Mouse (Mus musculus) liver, embryonic 12.5 days (tissue): ENCODE data around the gene Gm10961. TPM values are rescaled to one million over a fixed set of nuclear protein-coding genes. Genes with fewer than 3 reads are reported as not detected.

Experiments
- ATAC-seq: fragments of 200-750 bp; cut with Nextera tagmentation; 2 replicates; pipeline ENCODE4 v1.8.0; 2017; ENCODE audit warnings: moderate number of reproducible peaks, mild to moderate bottlenecking, moderate library complexity
- H3K27ac ChIP-seq: fragments of 300-500 bp; sonication (generic); 2 replicates; pipeline ENCODE4 v1.5.1; 2016; ENCODE audit warnings: mild to moderate bottlenecking
- H3K27me3 ChIP-seq: fragments of 300-500 bp; sonication (generic); replicated peaks from 2 replicates; pipeline ENCODE4 v1.6.1; 2016; ENCODE audit warnings: mild to moderate bottlenecking, moderate library complexity
- H3K36me3 ChIP-seq: fragments of 300-500 bp; sonication (generic); 2 replicates; pipeline ENCODE4 v1.6.1; 2016; ENCODE audit warnings: mild to moderate bottlenecking, moderate library complexity
- H3K4me1 ChIP-seq: fragments of 300-500 bp; sonication (generic); 2 replicates; pipeline ENCODE4 v1.6.1; 2016
- H3K4me2 ChIP-seq: fragments of 300-500 bp; sonication (generic); 2 replicates; pipeline ENCODE4 v1.6.1; 2016; ENCODE audit warnings: mild to moderate bottlenecking, moderate library complexity
- H3K4me3 ChIP-seq: fragments of 300-500 bp; sonication (generic); 2 replicates; pipeline ENCODE4 v1.5.1; 2016; ENCODE audit warnings: mild to moderate bottlenecking, moderate library complexity
- H3K9ac ChIP-seq: fragments of 300-500 bp; sonication (generic); 2 replicates; pipeline ENCODE4 v1.6.1; 2016; ENCODE audit warnings: mild to moderate bottlenecking, moderate library complexity
- H3K9me3 ChIP-seq: fragments of 300-500 bp; sonication (generic); replicated peaks from 2 replicates; pipeline ENCODE4 v1.6.1; 2016; ENCODE audit warnings: mild to moderate bottlenecking, moderate library complexity
- WGBS: fragments of 180-500 bp; shearing (Covaris S2); methylation state at CpG from one replicate; pipeline ENCODE4 v1.1.7; 2016; ENCODE audit not compliant: insufficient replicate concordance; 5-methylcytosine and 5-hydroxymethylcytosine counted together
- polyA plus RNA-seq: library from polyadenylated mRNA; unstranded; fragments of >200 nt; fragmentation: Nextera tagmentation; extraction: Ambion mirVana; gene quantifications from 2 replicates; pipeline ENCODE4 v1.2.1, GENCODE M21; 2016

Gm10961 gene
- polyA plus RNA-seq, 1 experiment from 2014 or later: not detected

DNA sequence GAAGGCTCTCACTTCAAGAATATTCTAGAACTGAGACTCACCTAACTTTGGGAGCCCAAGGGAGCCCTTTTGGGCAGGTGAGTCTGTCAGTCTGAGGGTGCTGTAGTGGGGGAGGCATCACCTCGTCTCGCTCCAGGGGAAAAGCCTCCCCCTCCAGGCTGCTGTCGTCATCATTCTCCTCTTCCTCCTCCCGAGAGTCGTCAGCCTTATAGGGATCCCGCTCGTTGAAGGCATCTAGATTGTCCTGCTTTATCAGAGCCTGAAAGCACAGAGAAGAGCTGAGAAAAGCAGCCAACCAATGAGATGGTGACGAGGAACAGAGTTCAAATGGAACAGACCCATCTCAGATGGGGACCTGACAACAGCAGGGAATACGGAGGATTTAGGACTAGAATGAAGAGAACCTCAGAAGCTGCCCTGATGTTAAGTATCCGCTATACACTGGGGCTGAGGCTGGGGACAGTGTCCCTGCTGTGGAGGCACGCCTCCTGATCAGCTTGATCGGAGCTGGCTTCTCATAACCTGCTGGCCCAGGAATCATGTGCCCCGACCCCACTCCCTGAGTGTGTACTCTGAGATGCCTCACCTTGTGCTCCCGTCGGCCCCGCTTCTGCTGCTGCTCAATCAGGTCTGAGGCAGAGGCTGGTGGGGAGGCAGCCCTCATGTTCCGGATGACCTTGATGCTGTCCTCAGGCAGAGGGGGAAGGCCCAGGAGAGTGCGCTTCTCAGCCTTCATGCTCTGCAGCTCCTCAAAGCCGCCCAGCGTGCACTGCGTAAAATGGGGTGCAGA lies 9.6 kb upstream of the Gm10961 start:
- no peaks in the 10 kb centered on the region for H3K4me1 ChIP-seq
- no peaks in the 10 kb centered on the region for H3K27me3 ChIP-seq
- ATAC-seq: no peak
- H3K9ac ChIP-seq: no peak overlapping the region
- no peak overlapping the region for H3K4me3 ChIP-seq
- no peaks in the 10 kb centered on the region for H3K9me3 ChIP-seq
- H3K36me3 ChIP-seq: peaks cover 95% of the 10 kb centered on the region
- 85% methylated on average over 21 of the region's 21 CpGs for WGBS
- H3K4me2 ChIP-seq: no peak overlapping the region
- no peak overlapping the region for H3K27ac ChIP-seq

DNA sequence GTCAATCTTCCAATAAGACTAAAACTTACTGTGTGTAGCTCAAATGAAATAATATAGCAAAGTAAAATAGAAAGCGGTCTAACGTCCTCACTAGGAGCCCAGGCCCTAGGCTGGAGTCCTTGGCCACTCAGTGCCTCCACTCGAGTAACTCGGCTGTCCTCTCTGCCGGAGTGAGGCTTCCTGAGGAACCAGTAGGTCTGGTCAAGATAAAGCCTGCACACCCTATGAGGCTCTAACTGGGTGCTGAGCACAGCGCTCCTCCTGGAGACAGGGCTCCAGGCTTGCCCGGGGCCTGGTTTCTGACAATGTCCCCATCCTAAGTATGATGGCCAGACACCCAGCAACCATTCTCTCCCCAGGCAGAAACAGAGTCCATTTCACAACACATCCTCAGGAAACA lies 8.6 kb upstream of the Gm10961 start:
- WGBS: 79% methylated on average over 7 of the region's 7 CpGs
- Histone ChIP-seq H3K36me3 (peaks cover 95% of the 10 kb centered on the region), H3K27ac (no peak overlapping the region), H3K4me2 (no peak overlapping the region), H3K4me1 (no peaks in the 10 kb centered on the region), H3K9ac (no peak overlapping the region), H3K9me3 (no peaks in the 10 kb centered on the region), H3K4me3 (no peak overlapping the region), H3K27me3 (no peaks in the 10 kb centered on the region)
- ATAC-seq: no peak

DNA sequence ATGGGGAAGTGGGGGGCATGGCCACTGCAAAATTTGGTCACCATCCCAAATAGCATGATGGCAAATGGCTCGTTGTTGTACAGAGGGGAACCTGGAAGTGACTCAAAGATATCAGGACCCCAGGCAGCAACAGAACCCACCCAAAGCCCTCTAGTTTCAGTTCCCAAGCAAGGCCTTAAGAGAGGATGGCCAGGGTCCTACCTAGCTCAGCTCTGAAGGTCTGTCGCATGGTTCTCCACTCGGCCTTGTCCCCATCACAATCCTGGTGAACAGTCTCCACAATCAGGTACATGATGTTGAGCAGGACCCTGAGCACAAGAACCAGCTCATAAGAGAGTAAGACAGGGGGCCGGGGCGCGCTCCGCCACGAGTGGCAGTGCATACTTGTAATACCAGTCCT lies 6.7 kb upstream of the Gm10961 start:
- H3K27me3 ChIP-seq: no peaks in the 10 kb centered on the region
- 89% methylated on average over 8 of the region's 8 CpGs for WGBS
- H3K4me3 ChIP-seq: no peak overlapping the region
- no peak overlapping the region for H3K9ac ChIP-seq
- H3K9me3 ChIP-seq: no peaks in the 10 kb centered on the region
- H3K36me3 ChIP-seq: peaks cover 84% of the 10 kb centered on the region
- no peaks in the 10 kb centered on the region for H3K4me1 ChIP-seq
- H3K27ac ChIP-seq: no peak overlapping the region
- ATAC-seq: no peak
- no peak overlapping the region for H3K4me2 ChIP-seq

DNA sequence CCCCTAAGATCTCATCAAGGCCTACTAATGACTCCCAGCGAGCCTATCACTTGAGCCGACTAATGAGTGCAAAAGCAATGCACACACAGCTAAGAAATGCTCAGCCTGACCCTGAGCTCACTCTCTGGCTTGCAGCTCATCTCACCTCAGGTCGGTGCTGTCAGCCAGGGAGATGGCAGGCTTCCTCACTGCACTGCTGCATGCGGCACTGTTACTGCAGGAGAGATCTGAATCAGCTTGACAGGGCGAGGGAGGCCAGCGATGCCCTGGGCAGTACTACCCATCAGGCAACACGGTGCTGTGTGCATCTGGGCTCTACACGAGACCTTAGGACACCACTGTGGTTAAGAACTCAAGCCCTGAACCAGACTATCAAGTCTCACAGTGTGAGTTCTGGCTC lies 5.6 kb upstream of the Gm10961 start:
- ATAC-seq: no peak
- WGBS: 82% methylated on average over 8 of the region's 8 CpGs
- Histone ChIP-seq H3K9me3 (no peaks in the 10 kb centered on the region), H3K9ac (no peak overlapping the region), H3K27ac (no peak overlapping the region), H3K4me2 (no peak overlapping the region), H3K4me1 (peaks cover 7% of the 10 kb centered on the region), H3K4me3 (no peak overlapping the region), H3K27me3 (no peaks in the 10 kb centered on the region), H3K36me3 (peaks cover 75% of the 10 kb centered on the region)

DNA sequence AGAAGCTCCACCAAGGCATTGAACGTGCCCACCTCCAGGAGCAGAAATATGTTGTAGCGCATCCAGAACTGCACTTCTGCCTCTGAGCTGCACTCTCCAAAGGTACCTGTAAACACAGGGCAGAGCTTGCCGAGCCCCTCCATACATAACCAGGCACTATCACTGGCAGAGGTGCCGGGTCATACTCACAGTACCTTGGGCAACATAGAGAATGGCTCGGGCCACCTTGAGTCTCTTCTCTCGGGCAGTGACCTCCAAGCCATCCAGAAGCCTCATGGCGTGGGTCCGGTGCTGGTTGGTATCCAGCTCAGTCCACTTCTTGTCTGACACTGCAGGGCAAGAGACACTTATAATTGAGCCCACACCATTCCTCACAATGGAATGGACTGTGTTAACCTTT lies 4.4 kb upstream of the Gm10961 start:
- ATAC-seq: no peak
- peaks cover 10% of the 10 kb centered on the region for H3K4me1 ChIP-seq
- H3K9me3 ChIP-seq: no peaks in the 10 kb centered on the region
- H3K9ac ChIP-seq: no peak overlapping the region
- 84% methylated on average over 8 of the region's 8 CpGs for WGBS
- H3K27ac ChIP-seq: no peak overlapping the region
- H3K36me3 ChIP-seq: peaks cover 63% of the 10 kb centered on the region
- H3K27me3 ChIP-seq: no peaks in the 10 kb centered on the region
- H3K4me3 ChIP-seq: no peak overlapping the region
- no peak overlapping the region for H3K4me2 ChIP-seq

DNA sequence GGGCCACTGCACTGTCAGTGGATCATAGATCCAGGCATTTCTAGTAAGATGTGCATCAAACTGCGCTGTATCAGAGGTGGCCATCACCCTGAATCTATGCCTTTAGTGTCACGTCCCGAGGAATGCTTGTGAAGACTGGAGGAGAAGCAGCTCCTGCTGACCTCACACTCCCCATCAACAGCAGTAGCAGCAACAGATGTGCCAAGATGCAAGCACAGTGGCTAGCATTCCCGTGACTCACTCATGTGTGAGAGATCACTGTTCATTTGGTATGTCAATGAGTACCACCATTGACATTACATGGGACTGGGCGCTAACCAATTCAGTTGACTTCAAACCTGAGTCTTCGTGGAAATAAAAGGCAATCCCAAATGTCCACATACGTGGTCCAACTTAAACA lies 3.5 kb upstream of the Gm10961 start:
- Histone ChIP-seq H3K9ac (no peak overlapping the region), H3K4me3 (no peak overlapping the region), H3K27me3 (no peaks in the 10 kb centered on the region), H3K27ac (no peak overlapping the region), H3K9me3 (no peaks in the 10 kb centered on the region), H3K4me1 (peaks cover 15% of the 10 kb centered on the region), H3K4me2 (no peak overlapping the region), H3K36me3 (peaks cover 55% of the 10 kb centered on the region)
- ATAC-seq: no peak
- WGBS: 88% methylated on average over 7 of the region's 7 CpGs

DNA sequence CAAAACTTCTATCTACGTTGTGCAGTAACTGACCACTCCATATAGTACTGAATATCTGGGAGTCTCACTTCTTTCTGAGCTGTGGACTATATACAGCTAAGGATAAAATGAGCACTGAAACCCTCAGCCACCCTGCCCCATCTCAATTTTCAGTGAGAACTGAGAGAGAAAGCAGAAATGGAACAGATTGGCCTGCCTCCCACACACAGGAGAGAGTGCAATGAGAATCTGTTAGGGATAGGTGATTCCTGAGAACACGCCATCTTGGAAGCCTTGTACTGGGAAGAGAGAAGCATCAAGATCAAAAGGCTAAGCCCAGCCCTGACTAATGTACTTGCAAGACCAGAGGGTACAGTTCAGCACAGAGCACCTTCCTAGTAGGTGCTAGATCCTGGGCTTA lies 2.6 kb upstream of the Gm10961 start:
- 76% methylated on average over 2 of the region's 2 CpGs for WGBS
- H3K9ac ChIP-seq: no peak overlapping the region
- H3K4me2 ChIP-seq: no peak overlapping the region
- ATAC-seq: no peak
- no peak overlapping the region for H3K27ac ChIP-seq
- H3K9me3 ChIP-seq: no peaks in the 10 kb centered on the region
- H3K36me3 ChIP-seq: peaks cover 46% of the 10 kb centered on the region
- no peak overlapping the region for H3K4me3 ChIP-seq
- H3K4me1 ChIP-seq: peaks cover 15% of the 10 kb centered on the region
- H3K27me3 ChIP-seq: no peaks in the 10 kb centered on the region

DNA sequence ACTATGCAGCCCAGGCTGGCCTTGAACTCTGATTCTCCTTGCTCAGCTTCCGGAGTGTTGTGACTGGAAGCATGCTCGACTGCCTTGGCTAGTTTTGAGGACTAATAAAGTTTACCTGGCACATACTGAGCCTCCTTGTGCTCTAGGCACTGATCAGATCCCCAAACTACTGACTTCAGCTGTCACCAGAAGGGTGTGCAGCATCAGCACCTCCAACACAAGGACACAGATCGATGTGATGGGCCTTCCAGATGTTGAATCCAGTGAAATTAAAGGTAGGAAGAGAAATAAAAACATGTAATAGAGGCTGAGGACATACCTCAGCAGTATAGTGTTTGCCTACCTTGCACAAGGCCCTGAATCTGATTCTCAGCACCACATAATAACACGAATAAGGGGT lies 1.7 kb upstream of the Gm10961 start:
- Histone ChIP-seq H3K4me3 (no peak overlapping the region), H3K9me3 (no peaks in the 10 kb centered on the region), H3K27me3 (no peaks in the 10 kb centered on the region), H3K36me3 (peaks cover 37% of the 10 kb centered on the region), H3K27ac (no peak overlapping the region), H3K4me1 (peaks cover 15% of the 10 kb centered on the region), H3K9ac (no peak overlapping the region), H3K4me2 (no peak overlapping the region)
- ATAC-seq: no peak
- WGBS: 84% methylated on average over 4 of the region's 4 CpGs

DNA sequence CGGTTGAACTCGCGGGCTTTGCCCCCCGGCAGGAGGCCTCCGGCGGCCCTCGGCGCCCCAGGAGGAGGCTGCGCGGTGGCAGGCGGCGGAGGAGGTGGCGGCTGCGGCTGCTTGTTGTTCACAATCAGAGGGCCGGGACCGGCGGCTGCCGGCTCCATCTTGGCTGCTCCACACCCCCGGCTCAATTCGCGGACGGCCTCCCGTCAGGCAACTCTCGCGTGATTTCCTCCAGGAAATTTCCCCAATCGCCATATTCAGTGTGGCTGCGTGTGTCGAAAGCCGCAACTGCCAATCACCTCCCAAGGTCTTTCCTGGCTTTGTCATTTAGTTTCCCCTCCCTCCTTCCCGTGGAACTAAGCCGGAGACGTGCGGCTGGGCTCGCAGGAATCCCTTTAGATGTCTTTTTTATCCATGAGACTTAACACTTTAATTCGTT lies 419 bp downstream of the Gm10961 start, which contains the start of gene Strip1:
TSS of gene Strip1 (minus strand) at position 172 of the 436 bp plus-strand sequence.
- H3K4me2 ChIP-seq: peak within 1 kb of the TSS; percentile 94
- H3K4me1 ChIP-seq: peaks cover 15% of the 10 kb centered on the region
- peak within 1 kb of the TSS; percentile 80 for H3K27ac ChIP-seq
- peak within 1 kb of the TSS; percentile 99 for H3K4me3 ChIP-seq
- H3K36me3 ChIP-seq: peaks cover 16% of the 10 kb centered on the region
- ATAC-seq: peak; percentile 95
- peak within 1 kb of the TSS; percentile 95 for H3K9ac ChIP-seq
- H3K27me3 ChIP-seq: no peaks in the 10 kb centered on the region
- H3K9me3 ChIP-seq: no peaks in the 10 kb centered on the region
- under 1% methylated on average over 35 of the region's 35 CpGs for WGBS

DNA sequence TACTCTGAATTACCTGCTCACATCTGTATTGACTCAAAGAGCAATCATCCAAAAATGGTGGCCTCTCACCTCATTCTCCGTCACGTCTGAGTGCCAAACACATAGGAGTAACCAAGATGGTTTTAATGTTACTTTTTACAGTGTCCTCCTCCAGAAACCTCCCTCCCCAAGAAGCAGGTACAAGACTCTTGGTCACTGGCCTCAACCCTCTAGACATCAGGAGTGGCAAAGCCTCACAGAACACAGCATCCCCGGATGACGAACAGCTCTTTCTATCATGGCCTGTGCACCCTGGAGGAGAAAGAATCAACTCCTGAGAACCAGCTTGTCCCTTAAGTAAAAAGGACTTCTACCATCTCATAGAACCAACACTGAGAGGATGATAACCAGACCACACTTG lies 1.7 kb downstream of the Gm10961 start:
- ATAC-seq: no peak
- WGBS: 88% methylated on average over 4 of the region's 4 CpGs
- no peaks in the 10 kb centered on the region for H3K27me3 ChIP-seq
- peaks cover 15% of the 10 kb centered on the region for H3K4me1 ChIP-seq
- H3K4me2 ChIP-seq: no peak overlapping the region
- no peak overlapping the region for H3K27ac ChIP-seq
- H3K4me3 ChIP-seq: no peak overlapping the region
- H3K9me3 ChIP-seq: no peaks in the 10 kb centered on the region
- peaks cover 3% of the 10 kb centered on the region; the same call in 1 of the 2 replicates for H3K36me3 ChIP-seq
- no peak overlapping the region for H3K9ac ChIP-seq

DNA sequence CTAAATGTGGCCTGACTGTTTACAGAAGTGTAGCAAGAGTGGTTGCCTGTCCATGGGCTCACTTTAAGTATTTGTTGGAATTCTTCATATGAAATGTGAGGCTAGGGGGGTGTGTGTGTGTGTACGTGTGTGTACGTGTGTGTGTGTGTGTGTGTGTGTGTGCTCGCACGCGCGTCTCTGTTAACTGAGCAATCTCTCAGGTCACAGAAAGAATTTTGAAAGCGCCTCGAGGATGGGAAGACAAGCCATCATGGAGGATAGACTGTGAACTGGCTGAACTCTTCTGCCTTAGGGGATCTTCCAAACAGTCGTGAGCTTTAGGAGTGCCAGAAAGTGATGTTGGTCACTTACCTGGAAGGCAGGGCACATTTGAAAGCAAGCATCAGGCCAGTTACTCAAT lies 2.8 kb downstream of the Gm10961 start:
- H3K9me3 ChIP-seq: no peaks in the 10 kb centered on the region
- H3K4me2 ChIP-seq: no peak overlapping the region
- no peak overlapping the region for H3K4me3 ChIP-seq
- H3K36me3 ChIP-seq: no peaks in the 10 kb centered on the region
- no peak for ATAC-seq
- H3K27me3 ChIP-seq: no peaks in the 10 kb centered on the region
- no peak overlapping the region for H3K9ac ChIP-seq
- no peak overlapping the region for H3K27ac ChIP-seq
- H3K4me1 ChIP-seq: peaks cover 15% of the 10 kb centered on the region
- WGBS: 85% methylated on average over 9 of the region's 9 CpGs

DNA sequence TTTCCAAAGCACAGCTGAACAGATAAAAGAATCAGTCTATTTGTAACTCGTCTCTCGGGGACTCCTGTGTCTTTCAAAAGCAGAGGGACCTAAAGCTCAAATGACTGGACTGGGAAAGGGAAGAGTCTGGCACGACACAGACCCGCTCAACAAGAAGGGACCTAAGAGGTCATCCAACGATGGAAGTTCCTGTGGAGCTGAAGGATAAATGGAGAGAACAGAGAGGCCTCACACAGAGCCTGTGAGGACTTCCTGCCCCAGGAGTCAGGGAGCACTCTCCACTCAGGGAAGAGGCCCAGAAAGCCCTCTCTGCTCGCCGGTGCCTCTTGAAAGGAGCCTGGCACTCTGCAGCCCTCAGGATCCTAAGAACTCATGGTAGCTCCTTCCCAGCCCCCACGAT lies 4.7 kb downstream of the Gm10961 start:
- ATAC-seq: no peak
- Histone ChIP-seq H3K4me3 (no peak overlapping the region), H3K4me1 (peaks cover 5% of the 10 kb centered on the region), H3K27me3 (no peaks in the 10 kb centered on the region), H3K36me3 (no peaks in the 10 kb centered on the region), H3K27ac (no peak overlapping the region), H3K9me3 (no peaks in the 10 kb centered on the region), H3K9ac (no peak overlapping the region), H3K4me2 (no peak overlapping the region)
- 45% methylated on average over 8 of the region's 8 CpGs for WGBS

DNA sequence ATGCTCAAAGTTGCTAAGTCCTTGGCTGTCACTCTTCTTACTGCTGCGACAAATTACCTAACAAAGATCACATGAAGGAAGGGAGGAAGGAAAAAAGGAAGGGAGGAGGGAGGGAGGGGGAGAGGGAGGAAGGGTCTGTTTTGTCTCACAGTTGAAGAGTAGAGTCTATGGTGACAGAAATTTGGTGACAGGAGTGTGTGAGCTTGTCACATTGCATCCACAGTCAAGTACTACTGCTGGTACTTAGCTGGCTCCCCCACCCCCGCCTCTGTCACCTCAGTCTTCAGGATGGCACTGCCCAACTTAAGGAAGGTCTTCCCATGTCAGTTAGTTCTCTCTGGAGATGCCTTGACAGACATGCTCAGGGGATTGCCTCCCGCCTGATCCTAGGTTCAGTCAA lies 5.1 kb downstream of the Gm10961 start:
- H3K27me3 ChIP-seq: no peaks in the 10 kb centered on the region
- no peak overlapping the region for H3K4me3 ChIP-seq
- H3K4me1 ChIP-seq: peaks cover 5% of the 10 kb centered on the region
- H3K4me2 ChIP-seq: no peak overlapping the region
- H3K9me3 ChIP-seq: no peaks in the 10 kb centered on the region
- 62% methylated on average over 3 of the region's 3 CpGs for WGBS
- H3K36me3 ChIP-seq: no peaks in the 10 kb centered on the region
- no peak overlapping the region for H3K9ac ChIP-seq
- no peak overlapping the region for H3K27ac ChIP-seq
- ATAC-seq: no peak
